Mouse (Mus musculus) heart, postnatal 0 days (tissue): ENCODE measurements at regions not wholly inside any gene's neighbourhood (a gene's known extent, or its start where the extent isn't known, plus 50 kb on each side); places are given as distances from the start of the nearest gene placed in this dataset.

Experiments
- ATAC-seq: fragments of 200-750 bp; cut with Nextera tagmentation; 2 replicates; pipeline ENCODE4 v1.8.0; 2017; ENCODE audit warnings: low read depth, moderate number of reproducible peaks, moderate library complexity; ENCODE audit not compliant: insufficient read depth
- DNase-seq: peaks from one replicate; pipeline ENCODE4 v3.0.0-alpha.2; 2016; ENCODE audit warnings: low spot score
- H3K27ac ChIP-seq: fragments of 300-500 bp; sonication (generic); 2 replicates; pipeline ENCODE4 v1.5.1; 2014; ENCODE audit warnings: low read depth, mild to moderate bottlenecking
- H3K27me3 ChIP-seq: fragments of 300-500 bp; sonication (generic); 2 replicates; pipeline ENCODE4 v1.6.1; 2014; ENCODE audit warnings: low read length, mixed read lengths; ENCODE audit not compliant: control insufficient read depth, insufficient read depth
- H3K36me3 ChIP-seq: fragments of 300-500 bp; sonication (generic); replicated peaks from 2 replicates; pipeline ENCODE4 v1.6.1; 2014; ENCODE audit warnings: low read length, mixed read lengths; ENCODE audit not compliant: control insufficient read depth, insufficient read depth
- H3K4me1 ChIP-seq: fragments of 300-500 bp; sonication (generic); 2 replicates; pipeline ENCODE4 v1.6.1; 2014; ENCODE audit warnings: antibody characterized with exemption; ENCODE audit not compliant: control insufficient read depth, insufficient read depth
- H3K4me2 ChIP-seq: fragments of 300-500 bp; sonication (generic); 2 replicates; pipeline ENCODE4 v1.6.1; 2014; ENCODE audit warnings: low read depth, mild to moderate bottlenecking, low read length, moderate library complexity
- H3K4me3 ChIP-seq: fragments of 300-500 bp; sonication (generic); 2 replicates; pipeline ENCODE4 v1.5.1; 2014; ENCODE audit warnings: low read depth, low read length
- H3K9ac ChIP-seq: fragments of 300-500 bp; sonication (generic); replicated peaks from 2 replicates; pipeline ENCODE4 v1.6.1; 2014; ENCODE audit warnings: low read depth, low read length, mixed read lengths
- H3K9me3 ChIP-seq: fragments of 300-500 bp; sonication (generic); replicated peaks from 2 replicates; pipeline ENCODE4 v1.6.1; 2016; ENCODE audit warnings: low read length; ENCODE audit not compliant: control insufficient read depth
- CTCF ChIP-seq: IDR thresholded peaks from 2 replicates; pipeline ENCODE4 v1.5.1; 2016; ENCODE audit warnings: antibody characterized with exemption, control low read depth, low read depth
- EP300 ChIP-seq: IDR thresholded peaks from 2 replicates; pipeline ENCODE4 v1.6.1; 2016; ENCODE audit warnings: antibody characterized with exemption, low read depth
- WGBS: fragments of 180-500 bp; shearing (Covaris S2); extraction: QIAGEN DNeasy Blood & Tissue Kit; methylation state at CpG from one replicate; pipeline ENCODE4 v1.1.7; 2014; 5-methylcytosine and 5-hydroxymethylcytosine counted together

- ATAC-seq (no peak), DNase-seq (no peak)
- H3K4me2 ChIP-seq: no peak overlapping the region
- H3K27me3 ChIP-seq: no peaks in the 10 kb centered on the region
- H3K9me3 ChIP-seq: no peaks in the 10 kb centered on the region
- no peak overlapping the region for H3K27ac ChIP-seq
- H3K9ac ChIP-seq: no peak overlapping the region
- no peak overlapping the region for H3K4me3 ChIP-seq
- no peaks in the 10 kb centered on the region for H3K36me3 ChIP-seq
- H3K4me1 ChIP-seq: no peaks in the 10 kb centered on the region
- TF ChIP-seq CTCF (no peak), EP300 (no peak)
Observed at GRCm38 (mm10) chr10:15592161-15592560, 874.1 kb upstream of the Gje1 start.

DNA sequence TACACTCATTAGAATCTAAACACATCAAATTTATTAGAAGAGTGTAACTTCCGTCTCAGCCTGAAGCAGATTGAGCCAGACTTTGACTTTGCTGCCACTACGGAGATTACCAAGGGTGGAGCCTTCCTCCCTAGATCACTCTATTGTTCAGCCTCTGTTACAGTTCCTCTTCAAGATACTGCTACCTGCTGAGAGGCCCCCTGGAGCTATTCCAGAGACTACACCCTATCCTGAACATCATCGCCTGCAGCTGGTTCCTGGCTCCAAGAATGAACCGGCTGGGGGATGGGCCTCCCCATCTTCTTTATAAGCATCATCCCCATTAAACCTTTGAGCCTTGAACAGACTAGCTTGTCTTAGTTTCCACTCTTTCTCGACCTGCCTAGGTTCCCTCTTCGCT lies 868.1 kb upstream of the Gje1 start:
- Histone ChIP-seq H3K9ac (no peak overlapping the region), H3K36me3 (no peaks in the 10 kb centered on the region), H3K27me3 (no peaks in the 10 kb centered on the region), H3K27ac (no peak overlapping the region), H3K4me3 (no peak overlapping the region), H3K4me1 (no peaks in the 10 kb centered on the region), H3K9me3 (no peaks in the 10 kb centered on the region), H3K4me2 (no peak overlapping the region)
- TF ChIP-seq CTCF: no peak
- TF ChIP-seq EP300: no peak
- no peak for DNase-seq
- no peak for ATAC-seq
- 58% methylated on average over 6 of the region's 6 CpGs for whole genome bisulfite sequencing

- DNase-seq: no peak
- no peaks in the 10 kb centered on the region for H3K36me3 ChIP-seq
- H3K9ac ChIP-seq: no peak overlapping the region
- ATAC-seq: no peak
- H3K4me3 ChIP-seq: no peak overlapping the region
- no peaks in the 10 kb centered on the region for H3K9me3 ChIP-seq
- no peak for TF ChIP-seq EP300
- no peak for TF ChIP-seq CTCF
- H3K27me3 ChIP-seq: no peaks in the 10 kb centered on the region
- no peaks in the 10 kb centered on the region for H3K4me1 ChIP-seq
- H3K4me2 ChIP-seq: no peak overlapping the region
- no peak overlapping the region for H3K27ac ChIP-seq
Observed at GRCm38 (mm10) chr10:15564119-15564518, 846.1 kb upstream of the Gje1 start.

GRCm38 (mm10) chr10:15553407-15554064 lies 835.5 kb upstream of the Gje1 start:
- 46% methylated on average over 3 of the region's 3 CpGs for WGBS
- TF ChIP-seq EP300 (no peak), CTCF (no peak)
- no peak overlapping the region for H3K9ac ChIP-seq
- H3K27me3 ChIP-seq: no peaks in the 10 kb centered on the region
- no peak overlapping the region for H3K4me3 ChIP-seq
- H3K36me3 ChIP-seq: no peaks in the 10 kb centered on the region
- no peaks in the 10 kb centered on the region for H3K4me1 ChIP-seq
- no peak overlapping the region for H3K4me2 ChIP-seq
- H3K9me3 ChIP-seq: no peaks in the 10 kb centered on the region
- ATAC-seq (no peak), DNase-seq (no peak)
- H3K27ac ChIP-seq: no peak overlapping the region

DNA sequence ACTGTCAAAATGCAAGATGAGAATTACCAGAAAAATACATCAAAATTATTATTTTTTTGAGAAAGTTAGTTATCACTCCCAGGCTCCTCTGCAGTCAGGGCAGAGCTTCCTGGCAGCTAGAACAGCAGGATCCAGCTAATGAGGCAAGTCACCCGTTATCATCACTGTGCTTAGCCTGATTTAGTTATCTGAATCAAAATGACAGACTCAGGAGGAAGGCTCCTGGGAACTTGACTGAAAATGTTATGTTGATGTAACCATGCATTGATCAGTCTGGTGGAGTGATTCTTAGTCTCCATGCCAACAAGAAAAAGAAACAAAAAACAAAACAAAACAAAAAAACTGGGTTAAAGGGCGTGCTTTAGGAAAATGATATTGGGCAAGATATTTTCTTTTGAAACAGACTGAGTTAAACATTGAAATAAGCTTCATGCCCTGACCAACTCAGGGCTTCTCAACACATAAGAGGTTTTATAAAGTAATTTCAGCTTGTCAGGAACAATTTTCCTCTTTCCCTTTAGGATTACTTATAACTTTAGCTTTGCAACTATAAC lies 823.9 kb upstream of the Gje1 start:
- H3K9ac ChIP-seq: no peak overlapping the region

More for the DNA sequence above, 823.9 kb upstream of the Gje1 start:
- ATAC-seq (no peak), DNase-seq (no peak)
- Histone ChIP-seq H3K4me1 (no peaks in the 10 kb centered on the region), H3K27ac (no peak overlapping the region), H3K27me3 (no peaks in the 10 kb centered on the region), H3K4me3 (no peak overlapping the region), H3K36me3 (no peaks in the 10 kb centered on the region), H3K4me2 (no peak overlapping the region), H3K9me3 (no peaks in the 10 kb centered on the region)
- WGBS: 36% methylated on average over 2 of the region's 2 CpGs
- TF ChIP-seq CTCF (no peak), EP300 (no peak)
